ENCODE assay signal across 30 mouse cellular contexts in the genomic region with DNA sequence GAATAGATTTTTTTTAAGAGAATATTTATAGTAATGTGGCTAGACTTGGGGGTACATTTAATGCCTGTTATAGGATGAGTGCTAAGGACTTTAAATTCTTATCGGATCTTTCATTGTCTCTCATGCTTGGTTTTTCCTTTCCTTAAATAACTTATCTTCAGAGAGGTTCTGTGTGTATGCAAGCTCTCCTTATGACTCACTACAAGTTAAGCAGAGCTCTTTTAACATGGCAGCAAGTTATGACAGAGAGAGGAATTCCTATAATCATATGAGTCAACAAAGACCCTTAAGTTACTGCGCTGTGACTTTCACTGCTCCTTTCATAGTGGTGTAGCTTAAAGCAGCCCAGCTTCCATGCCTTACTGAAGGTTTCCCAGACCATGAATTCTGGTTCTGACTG.
"Had no signal": no experiment of that assay in that cellular context is flagged by ENCODE, and none has a peak within 500 bp of the region (broad histone marks: within the 10 kb centered on the region; RNA-seq: fewer than 3 reads in every experiment).

No protein-coding gene starts in this region.

- H3K4me1 ChIP-seq: limb, embryonic 10.5 days; limb, embryonic 12.5 days; limb, embryonic 13.5 days; limb, embryonic 15.5 days; liver, embryonic 12.5 days; liver, embryonic 13.5 days; liver, embryonic 15.5 days; lung, embryonic 15.5 days; megakaryocyte, embryonic 14.5 days; midbrain, embryonic 10.5 days; midbrain, embryonic 12.5 days; midbrain, embryonic 13.5 days; midbrain, embryonic 15.5 days; neural tube, embryonic 12.5 days had no signal

- H3K27ac ChIP-seq: limb, embryonic 10.5 days; limb, embryonic 12.5 days; limb, embryonic 13.5 days; limb, embryonic 15.5 days; liver, embryonic 12.5 days; liver, embryonic 13.5 days; liver, embryonic 14.5 days; liver, embryonic 15.5 days; lung, embryonic 15.5 days; macrophage; midbrain, embryonic 10.5 days; midbrain, embryonic 12.5 days; midbrain, embryonic 13.5 days; midbrain, embryonic 15.5 days; neural tube, embryonic 12.5 days had no signal

- H3K27me3 ChIP-seq: limb, embryonic 12.5 days; limb, embryonic 13.5 days; limb, embryonic 15.5 days; liver, embryonic 12.5 days; liver, embryonic 13.5 days; liver, embryonic 15.5 days; lung, embryonic 15.5 days; megakaryocyte, embryonic 14.5 days; midbrain, embryonic 12.5 days; midbrain, embryonic 13.5 days; midbrain, embryonic 15.5 days; neural tube, embryonic 12.5 days had no signal

- H3K9ac ChIP-seq: limb, embryonic 12.5 days; limb, embryonic 13.5 days; limb, embryonic 15.5 days; liver, embryonic 12.5 days; liver, embryonic 13.5 days; liver, embryonic 14.5 days; liver, embryonic 15.5 days; liver, postnatal 0 days; lung, embryonic 14.5 days; lung, embryonic 15.5 days; midbrain, embryonic 12.5 days; midbrain, embryonic 13.5 days; midbrain, embryonic 15.5 days; neural tube, embryonic 12.5 days had no signal

- DNase-seq: left cerebral cortex, postnatal 4 days; liver; liver, embryonic 13.5 days; liver, postnatal 0 days; lung, adult 18-20 months; lung, adult 2 months; lung, embryonic 14.5 days; lung, postnatal 10 days; lung, postnatal 14 days; lung, postnatal 36 days; lung, postnatal 4 days; midbrain, embryonic 14.5 days had no signal

- H3K9me3 ChIP-seq: limb, embryonic 10.5 days; limb, embryonic 12.5 days; limb, embryonic 13.5 days; limb, embryonic 15.5 days; liver, embryonic 12.5 days; liver, embryonic 13.5 days; liver, embryonic 15.5 days; lung, embryonic 15.5 days; midbrain, embryonic 10.5 days; midbrain, embryonic 12.5 days; midbrain, embryonic 13.5 days; midbrain, embryonic 15.5 days; neural tube, embryonic 12.5 days had no signal

- H3K36me3 ChIP-seq: limb, embryonic 10.5 days; limb, embryonic 12.5 days; limb, embryonic 13.5 days; limb, embryonic 15.5 days; liver, embryonic 12.5 days; liver, embryonic 13.5 days; liver, embryonic 15.5 days; lung, embryonic 15.5 days; midbrain, embryonic 10.5 days; midbrain, embryonic 12.5 days; midbrain, embryonic 13.5 days; midbrain, embryonic 15.5 days; neural tube, embryonic 12.5 days had no signal

- H3K4me2 ChIP-seq: limb, embryonic 12.5 days; limb, embryonic 13.5 days; limb, embryonic 15.5 days; liver, embryonic 11.5 days; liver, embryonic 12.5 days; liver, embryonic 13.5 days; liver, embryonic 15.5 days; lung, embryonic 14.5 days; lung, embryonic 15.5 days; midbrain, embryonic 11.5 days; midbrain, embryonic 12.5 days; midbrain, embryonic 13.5 days; midbrain, embryonic 15.5 days; neural tube, embryonic 12.5 days had no signal

- H3K4me3 ChIP-seq: limb, embryonic 10.5 days; limb, embryonic 12.5 days; limb, embryonic 13.5 days; limb, embryonic 15.5 days; liver, embryonic 12.5 days; liver, embryonic 13.5 days; liver, embryonic 15.5 days; lung, embryonic 15.5 days; megakaryocyte, embryonic 14.5 days; midbrain, embryonic 10.5 days; midbrain, embryonic 12.5 days; midbrain, embryonic 13.5 days; midbrain, embryonic 15.5 days; myocyte; neural tube, embryonic 12.5 days had no signal
